Mouse (Mus musculus) cerebellum, adult 2 months (tissue): ENCODE data around the gene Tro.

Source experiments
- CTCF ChIP-seq: fragments of 200-500 bp; IDR thresholded peaks from 2 replicates; pipeline ENCODE4 v1.5.1; 2011; ENCODE audit warnings: low read depth, mild to moderate bottlenecking, control low read depth, low read length, moderate library complexity, borderline replicate concordance; ENCODE audit not compliant: insufficient read depth
- POLR2A ChIP-seq: fragments of 200-500 bp; IDR thresholded peaks from 2 replicates; pipeline ENCODE4 v1.6.1; 2011; ENCODE audit warnings: low read length, control low read depth, borderline replicate concordance; ENCODE audit not compliant: insufficient read depth

GRCm38 (mm10) chrX:150657797-150658118, 375 bp upstream of the Tro start:
- TF ChIP-seq POLR2A (no peak), CTCF (no peak)
